Mouse (Mus musculus): Measurements from ENCODE around the gene Uqcr11.

GRCm38 (mm10) chr10:80355431-80355830, 51.2 kb downstream of the Uqcr11 start:
- TF ChIP-seq CTCF (IDR thresholded peaks at IDR 0.05; ENCODE audit: low read depth) = no peak
- TF ChIP-seq EP300 (optimal IDR thresholded peaks at IDR 0.05) = no peak
